Mouse (Mus musculus): Measurements from ENCODE around the gene Wdr74. TPM values are rescaled to one million over a fixed set of nuclear protein-coding genes. Genes with fewer than 3 reads are reported as not detected.
A peak's percentile ranks its signal among the peaks of the same experiment; 100 is the strongest.

Gene Wdr74
- polyA plus RNA-seq, 1 experiment from 2014 or later, result 83.7 TPM

- Histone ChIP-seq H3K36me3 (ENCODE audit: control insufficient read depth, insufficient read depth, low read length) (peaks cover 15% of the 10 kb centered on the region), H3K9me3 (ENCODE audit: control insufficient read depth, low read length) (no peaks in the 10 kb centered on the region), H3K27ac (ENCODE audit: low read depth, low read length) (0 out of 2 replicates have a peak overlapping the region, but pooled peaks have one; percentile 2), H3K4me1 (ENCODE audit: control insufficient read depth, insufficient read depth, low read length) (peaks cover 29% of the 10 kb centered on the region), H3K4me3 (ENCODE audit: low read depth, low read length) (peak overlapping the region; percentile 74), H3K27me3 (ENCODE audit: control insufficient read depth, insufficient read depth, low read length) (no peaks in the 10 kb centered on the region), H3K9ac (ENCODE audit: low read length) (peak overlapping the region; percentile 92; the same call in 1 of the 2 replicates), H3K4me2 (peak overlapping the region; percentile 98)
- ATAC-seq (ENCODE audit: low FRiP score), result no peak
- WGBS, result 62% methylated on average over 6 of the region's 6 CpGs
- DNase-seq (ENCODE audit: low spot score, missing footprints), result no peak
Observed at GRCm38 (mm10) chr19:8773409-8773808, 37.8 kb downstream of the Wdr74 start.

- Histone ChIP-seq H3K27ac (ENCODE audit: low read depth, low read length) (peak within 1 kb of the TSS; percentile 96), H3K36me3 (ENCODE audit: control insufficient read depth, insufficient read depth, low read length) (peaks cover 13% of the 10 kb centered on the region), H3K4me2 (peak within 1 kb of the TSS; percentile 98), H3K27me3 (ENCODE audit: control insufficient read depth, insufficient read depth, low read length) (no peaks in the 10 kb centered on the region), H3K9me3 (ENCODE audit: control insufficient read depth, low read length) (no peaks in the 10 kb centered on the region), H3K4me3 (ENCODE audit: low read depth, low read length) (peak within 1 kb of the TSS; percentile 74), H3K4me1 (ENCODE audit: control insufficient read depth, insufficient read depth, low read length) (peaks cover 29% of the 10 kb centered on the region), H3K9ac (ENCODE audit: low read length) (peak within 1 kb of the TSS; percentile 92)
- under 1% methylated on average over 68 of the region's 68 CpGs for WGBS
- ATAC-seq (ENCODE audit: low FRiP score), result peak; percentile 95
- DNase-seq (ENCODE audit: low spot score, missing footprints), result peak; percentile 99
Observed at GRCm38 (mm10) chr19:8774086-8774835, 38.6 kb downstream of the Wdr74 start, which contains the start of gene Tmem179b. Gene Tmem179b (minus strand): TSS chr19:8774467.

GRCm38 (mm10) chr19:8774951-8775421 is 39.4 kb downstream of the Wdr74 start:
- H3K27ac ChIP-seq (ENCODE audit: low read depth, low read length), result peak overlapping the region; percentile 96
- WGBS, result 6% methylated on average over 20 of the region's 20 CpGs
- H3K4me1 ChIP-seq (ENCODE audit: control insufficient read depth, insufficient read depth, low read length), result peaks cover 29% of the 10 kb centered on the region
- ATAC-seq (ENCODE audit: low FRiP score), result peak; percentile 41; the same call in 1 of the 2 replicates
- H3K9me3 ChIP-seq (ENCODE audit: control insufficient read depth, low read length), result no peaks in the 10 kb centered on the region
- peak overlapping the region; percentile 98 for H3K4me2 ChIP-seq
- peak; percentile 91 for DNase-seq (ENCODE audit: low spot score, missing footprints)
- H3K9ac ChIP-seq (ENCODE audit: low read length), result peak overlapping the region; percentile 92
- no peaks in the 10 kb centered on the region for H3K27me3 ChIP-seq (ENCODE audit: control insufficient read depth, insufficient read depth, low read length)
- H3K4me3 ChIP-seq (ENCODE audit: low read depth, low read length), result peak overlapping the region; percentile 74
- peaks cover 10% of the 10 kb centered on the region for H3K36me3 ChIP-seq (ENCODE audit: control insufficient read depth, insufficient read depth, low read length)

GRCm38 (mm10) chr19:8786008-8786781 is 50.6 kb downstream of the Wdr74 start, which contains the start of gene Taf6l:
Gene Taf6l (minus strand): TSS chr19:8786417.
- peak; percentile 99 for ATAC-seq (ENCODE audit: low FRiP score)
- under 1% methylated on average over 32 of the region's 32 CpGs for WGBS
- H3K9me3 ChIP-seq (ENCODE audit: control insufficient read depth, low read length), result no peaks in the 10 kb centered on the region
- no peaks in the 10 kb centered on the region for H3K27me3 ChIP-seq (ENCODE audit: control insufficient read depth, insufficient read depth, low read length)
- peak within 1 kb of the TSS; percentile 68 for H3K4me2 ChIP-seq
- DNase-seq (ENCODE audit: low spot score, missing footprints), result peak; percentile 97
- H3K4me1 ChIP-seq (ENCODE audit: control insufficient read depth, insufficient read depth, low read length), result 0 out of 2 replicates have a peak, but pooled peaks cover 4% of the 10 kb centered on the region
- H3K4me3 ChIP-seq (ENCODE audit: low read depth, low read length), result peak within 1 kb of the TSS; percentile 78
- peak within 1 kb of the TSS; percentile 51; the same call in 1 of the 2 replicates for H3K27ac ChIP-seq (ENCODE audit: low read depth, low read length)
- H3K36me3 ChIP-seq (ENCODE audit: control insufficient read depth, insufficient read depth, low read length), result peaks cover 17% of the 10 kb centered on the region; the same call in 1 of the 2 replicates
- peak within 1 kb of the TSS; percentile 73 for H3K9ac ChIP-seq (ENCODE audit: low read length)

GRCm38 (mm10) chr19:8788521-8788920 is 52.9 kb downstream of the Wdr74 start:
- ATAC-seq (ENCODE audit: low FRiP score) (no peak), DNase-seq (ENCODE audit: low spot score, missing footprints) (no peak)
- peaks cover 7% of the 10 kb centered on the region for H3K36me3 ChIP-seq (ENCODE audit: control insufficient read depth, insufficient read depth, low read length)
- 22% methylated on average over 3 of the region's 3 CpGs for WGBS
- H3K9me3 ChIP-seq (ENCODE audit: control insufficient read depth, low read length), result no peaks in the 10 kb centered on the region
- H3K4me1 ChIP-seq (ENCODE audit: control insufficient read depth, insufficient read depth, low read length), result 0 out of 2 replicates have a peak, but pooled peaks cover 4% of the 10 kb centered on the region
- H3K4me3 ChIP-seq (ENCODE audit: low read depth, low read length), result no peak overlapping the region
- no peaks in the 10 kb centered on the region for H3K27me3 ChIP-seq (ENCODE audit: control insufficient read depth, insufficient read depth, low read length)
- H3K4me2 ChIP-seq, result no peak overlapping the region
- no peak overlapping the region for H3K27ac ChIP-seq (ENCODE audit: low read depth, low read length)
- no peak overlapping the region for H3K9ac ChIP-seq (ENCODE audit: low read length)

GRCm38 (mm10) chr19:8789171-8789570 is 53.5 kb downstream of the Wdr74 start:
- no peak for ATAC-seq (ENCODE audit: low FRiP score)
- no peak overlapping the region; the same call in 1 of the 2 replicates for H3K27ac ChIP-seq (ENCODE audit: low read depth, low read length)
- no peak overlapping the region for H3K9ac ChIP-seq (ENCODE audit: low read length)

GRCm38 (mm10) chr19:8790171-8790570 is 54.5 kb downstream of the Wdr74 start:
- ATAC-seq (ENCODE audit: low FRiP score) (no peak), DNase-seq (ENCODE audit: low spot score, missing footprints) (no peak)
- WGBS, result 86% methylated on average over 7 of the region's 7 CpGs
- Histone ChIP-seq H3K27ac (ENCODE audit: low read depth, low read length) (no peak overlapping the region), H3K9ac (ENCODE audit: low read length) (no peak overlapping the region), H3K27me3 (ENCODE audit: control insufficient read depth, insufficient read depth, low read length) (no peaks in the 10 kb centered on the region), H3K4me1 (ENCODE audit: control insufficient read depth, insufficient read depth, low read length) (0 out of 2 replicates have a peak, but pooled peaks cover 3% of the 10 kb centered on the region), H3K4me3 (ENCODE audit: low read depth, low read length) (no peak overlapping the region), H3K36me3 (ENCODE audit: control insufficient read depth, insufficient read depth, low read length) (peaks cover 12% of the 10 kb centered on the region), H3K9me3 (ENCODE audit: control insufficient read depth, low read length) (no peaks in the 10 kb centered on the region), H3K4me2 (no peak overlapping the region)

More at GRCm38 (mm10) chr19:8789171-8789570, 53.5 kb downstream of the Wdr74 start:
- Histone ChIP-seq H3K27me3 (ENCODE audit: control insufficient read depth, insufficient read depth, low read length) (no peaks in the 10 kb centered on the region), H3K36me3 (ENCODE audit: control insufficient read depth, insufficient read depth, low read length) (peaks cover 12% of the 10 kb centered on the region), H3K4me3 (ENCODE audit: low read depth, low read length) (no peak overlapping the region), H3K9me3 (ENCODE audit: control insufficient read depth, low read length) (no peaks in the 10 kb centered on the region), H3K4me2 (no peak overlapping the region), H3K4me1 (ENCODE audit: control insufficient read depth, insufficient read depth, low read length) (0 out of 2 replicates have a peak, but pooled peaks cover 4% of the 10 kb centered on the region)
- DNase-seq (ENCODE audit: low spot score, missing footprints), result no peak
- WGBS, result 29% methylated on average over 1 of the region's 1 CpGs
